10 mouse cellular contexts compared by ENCODE assay signal in the genomic region with DNA sequence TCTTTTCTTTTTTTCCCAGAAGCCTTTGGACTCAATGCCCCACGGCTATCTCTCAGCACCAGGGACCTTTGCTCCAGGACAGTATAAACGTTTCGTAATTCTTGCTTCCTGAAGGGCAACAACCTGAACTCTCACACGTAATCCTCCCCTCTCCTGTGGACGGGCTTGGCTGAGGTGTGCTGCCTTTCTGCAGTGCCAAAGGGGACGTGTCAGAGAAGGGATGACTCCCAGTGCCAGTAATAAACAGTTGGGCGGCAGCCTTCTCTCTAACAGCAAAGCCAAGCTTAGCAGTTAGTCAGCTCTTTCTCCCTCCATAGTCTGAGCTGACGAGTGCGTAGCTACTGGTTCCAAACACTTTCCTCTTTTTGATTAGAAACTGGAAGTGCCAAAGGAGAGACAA. TPM values are rescaled to one million over a fixed set of nuclear protein-coding genes. Genes with fewer than 3 reads are reported as not detected.
DNase-seq lines count a peak whose midpoint lies in the region; ATAC-seq and TF ChIP-seq lines count a peak whose summit lies in the region.
"Had no signal": no experiment of that assay in that cellular context is flagged by ENCODE, and none has a peak within 500 bp of the region (broad histone marks: within the 10 kb centered on the region; RNA-seq: fewer than 3 reads in every experiment).

No protein-coding gene starts in this region.

- no peaks in the 10 kb centered on the region for H3K36me3 ChIP-seq in limb, embryonic 15.5 days
- no peaks in the 10 kb centered on the region for H3K36me3 ChIP-seq in limb, embryonic 10.5 days
- H3K36me3 ChIP-seq in intestine, postnatal 0 days (ENCODE audit: control insufficient read depth, insufficient read depth) = no peaks in the 10 kb centered on the region
- H3K36me3 ChIP-seq: neural tube, embryonic 15.5 days had no signal

- no peak for ATAC-seq in limb, embryonic 15.5 days (ENCODE audit: insufficient number of reproducible peaks, low FRiP score, low TSS enrichment, low read depth)
- peak; percentile 97 for ATAC-seq in intestine, postnatal 0 days
- ATAC-seq in megakaryocyte progenitor cell, adult 5-6 weeks (replicated peaks; ENCODE audit: poor library complexity) = peak; percentile 20; the same call in 1 of the 2 replicates

- intact Hi-C loops in gastrocnemius, postnatal 14 days (cut with DNase I; ENCODE audit: low total_unique reads) = no loop called here

- H3K4me2 ChIP-seq in limb, embryonic 15.5 days = no peak overlapping the region
- peak overlapping the region; percentile 40 for H3K4me2 ChIP-seq in intestine, postnatal 0 days (replicated peaks; ENCODE audit: low read depth)

- no peak for DNase-seq in limb, embryonic 10.5 days (ENCODE audit: low spot score)
- DNase-seq in gastrocnemius, postnatal 14 days = peak; percentile 57
- no peak for DNase-seq in MN1 (ENCODE audit: low spot score)
- DNase-seq in cerebellum, postnatal 4 days (ENCODE audit: low spot score in 2 of 2) = no peak
- DNase-seq in testis, postnatal 14 days (ENCODE audit: low spot score) = no peak

- peak overlapping the region; percentile 38; the same call in 1 of the 2 replicates for H3K27ac ChIP-seq in limb, embryonic 15.5 days
- no peak overlapping the region for H3K27ac ChIP-seq in limb, embryonic 10.5 days
- H3K27ac ChIP-seq in intestine, postnatal 0 days (ENCODE audit: low read depth, low read length) = peak overlapping the region; percentile 52

- peak; percentile 17; the same call in 1 of the 2 replicates for TF ChIP-seq CTCF in intestine, postnatal 0 days (IDR thresholded peaks at IDR 0.05; ENCODE audit: low read depth)

- no peaks in the 10 kb centered on the region for H3K9me3 ChIP-seq in limb, embryonic 15.5 days
- no peaks in the 10 kb centered on the region for H3K9me3 ChIP-seq in limb, embryonic 10.5 days (replicated peaks)
- no peaks in the 10 kb centered on the region for H3K9me3 ChIP-seq in intestine, postnatal 0 days (ENCODE audit: control insufficient read depth)
- H3K9me3 ChIP-seq: megakaryocyte, embryonic 14.5 days; neural tube, embryonic 15.5 days had no signal

- H3K4me1 ChIP-seq in limb, embryonic 15.5 days = peaks cover 11% of the 10 kb centered on the region
- H3K4me1 ChIP-seq in limb, embryonic 10.5 days = peaks cover 6% of the 10 kb centered on the region; the same call in 1 of the 2 replicates
- H3K4me1 ChIP-seq in intestine, postnatal 0 days (replicated peaks; ENCODE audit: control insufficient read depth, insufficient read depth, low read length) = no peaks in the 10 kb centered on the region

- WGBS in limb, embryonic 15.5 days = 49% methylated on average over 9 of the region's 9 CpGs
- WGBS in limb, embryonic 10.5 days = 70% methylated on average over 9 of the region's 9 CpGs
- 24% methylated on average over 9 of the region's 9 CpGs for WGBS in intestine, postnatal 0 days

- H3K9ac ChIP-seq in limb, embryonic 15.5 days = no peak overlapping the region
- no peak overlapping the region for H3K9ac ChIP-seq in intestine, postnatal 0 days (ENCODE audit: low read depth, low read length)

- no peaks in the 10 kb centered on the region for H3K27me3 ChIP-seq in limb, embryonic 15.5 days
- H3K27me3 ChIP-seq in limb, embryonic 10.5 days (ENCODE audit: low read depth, poor library complexity, severe bottlenecking) = no peaks in the 10 kb centered on the region
- H3K27me3 ChIP-seq in intestine, postnatal 0 days (replicated peaks; ENCODE audit: control insufficient read depth, insufficient read depth, low read length) = no peaks in the 10 kb centered on the region
- H3K27me3 ChIP-seq: neural tube, embryonic 15.5 days had no signal

- no peak overlapping the region for H3K4me3 ChIP-seq in limb, embryonic 15.5 days
- no peak overlapping the region for H3K4me3 ChIP-seq in limb, embryonic 10.5 days
- peak overlapping the region; percentile 4; the same call in 1 of the 2 replicates for H3K4me3 ChIP-seq in intestine, postnatal 0 days (ENCODE audit: low read depth, low read length)
- H3K4me3 ChIP-seq: megakaryocyte, embryonic 14.5 days had no signal

RNA-seq across cellular contexts. Expression of a gene that starts 47.6 kb away (rescaled TPM):
- 0.46 and 0.54 TPM in 2 replicates for polyA plus RNA-seq in limb, embryonic 15.5 days (2015; fragmentation: Nextera tagmentation; extraction: Ambion mirVana)
- 0.08 and 0.09 TPM in 2 replicates for polyA plus RNA-seq in limb, embryonic 10.5 days (2016; fragmentation: Nextera tagmentation; extraction: Ambion mirVana)
- 1 to 10 TPM; 2.7 to 8.5 TPM for total RNA-seq in gastrocnemius, postnatal 14 days (2021)
- 0.13 and 0.14 TPM in 2 replicates for polyA plus RNA-seq in intestine, postnatal 0 days (2015; fragmentation: Nextera tagmentation; extraction: Ambion mirVana)
- 2.1 and 2.2 TPM in 2 replicates for total RNA-seq in megakaryocyte progenitor cell, adult 5-6 weeks (2015)
- total RNA-seq in megakaryocyte progenitor cell, adult 5-6 weeks (2017) = 1.1 and 1.7 TPM in 2 replicates
